In genomic region chr11:110993616-110994015, GRCm38 (mm10) we compare ENCODE assay signal across 10 mouse cellular contexts. TPM values are rescaled to one million over a fixed set of nuclear protein-coding genes. Genes with fewer than 3 reads are reported as not detected.
DNase-seq lines count a peak whose midpoint lies in the region; ATAC-seq and TF ChIP-seq lines count a peak whose summit lies in the region.
"Had no signal": no experiment of that assay in that cellular context is flagged by ENCODE, and none has a peak within 500 bp of the region (broad histone marks: within the 10 kb centered on the region; RNA-seq: fewer than 3 reads in every experiment).

No protein-coding gene starts in this region.

- no peaks in the 10 kb centered on the region for H3K36me3 ChIP-seq in lung, embryonic 16.5 days (ENCODE audit: control insufficient read depth, insufficient read depth, low read length)
- no peaks in the 10 kb centered on the region for H3K36me3 ChIP-seq in splenic B cell, adult 2 months (ENCODE audit: control insufficient read depth, insufficient read depth, low read length, poor library complexity, severe bottlenecking)
- no peaks in the 10 kb centered on the region for H3K36me3 ChIP-seq in hindbrain, embryonic 13.5 days

- no peaks in the 10 kb centered on the region for H3K4me1 ChIP-seq in cortical plate, adult 2 months (ENCODE audit: control insufficient read depth, insufficient read depth, low read length)
- H3K4me1 ChIP-seq in lung, embryonic 16.5 days (replicated peaks; ENCODE audit: control insufficient read depth, insufficient read depth, low read length): no peaks in the 10 kb centered on the region
- H3K4me1 ChIP-seq in hindbrain, embryonic 13.5 days (replicated peaks): no peaks in the 10 kb centered on the region

- no peak for TF ChIP-seq POLR2A in cortical plate, adult 2 months (IDR thresholded peaks at IDR 0.05; ENCODE audit: extremely low read depth, insufficient read depth, low read length)

- peak; percentile 7 for DNase-seq in gastrocnemius, postnatal 25 days
- DNase-seq in gastrocnemius, adult 18-20 months (ENCODE audit: low spot score): no peak
- peak; percentile 68 for DNase-seq in splenic B cell, adult 2 months (ENCODE audit: low read depth, low spot score)
- DNase-seq in c-Kit-positive CD71-positive TER-119-positive erythroid progenitor cells, embryonic 14.5 days (ENCODE audit: low spot score): no peak
- DNase-seq: cerebellum, postnatal 10 days had no signal

- H3K9ac ChIP-seq in lung, embryonic 16.5 days (ENCODE audit: low read length): no peak overlapping the region
- no peak overlapping the region for H3K9ac ChIP-seq in hindbrain, embryonic 13.5 days

- no peaks in the 10 kb centered on the region for H3K9me3 ChIP-seq in lung, embryonic 16.5 days (ENCODE audit: control insufficient read depth, low read length)
- H3K9me3 ChIP-seq in hindbrain, embryonic 13.5 days: no peaks in the 10 kb centered on the region

- 41% methylated on average over 4 of the region's 4 CpGs for WGBS in lung, embryonic 16.5 days
- 81% methylated on average over 4 of the region's 4 CpGs for WGBS in hindbrain, embryonic 13.5 days

- H3K27me3 ChIP-seq in lung, embryonic 16.5 days (ENCODE audit: control insufficient read depth, insufficient read depth, low read depth, low read length): no peaks in the 10 kb centered on the region
- no peaks in the 10 kb centered on the region for H3K27me3 ChIP-seq in splenic B cell, adult 2 months (ENCODE audit: control insufficient read depth, insufficient read depth, low read length, poor library complexity, severe bottlenecking)
- no peaks in the 10 kb centered on the region for H3K27me3 ChIP-seq in hindbrain, embryonic 13.5 days

- peak; percentile 60; the same call in 1 of the 2 replicates for ATAC-seq in lung, embryonic 16.5 days (ENCODE audit: low read depth)
- ATAC-seq in hindbrain, embryonic 13.5 days (ENCODE audit: low FRiP score): no peak
- ATAC-seq in megakaryocyte-erythroid progenitor cell, adult 5-6 weeks (replicated peaks; ENCODE audit: low FRiP score, low TSS enrichment, poor library complexity, severe bottlenecking): no peak
- ATAC-seq: intestine, postnatal 0 days had no signal

- no peak overlapping the region for H3K4me3 ChIP-seq in cortical plate, adult 2 months (ENCODE audit: insufficient read depth, low read length)
- H3K4me3 ChIP-seq in lung, embryonic 16.5 days (ENCODE audit: low read length): no peak overlapping the region
- no peak overlapping the region for H3K4me3 ChIP-seq in hindbrain, embryonic 13.5 days

- H3K27ac ChIP-seq in cortical plate, adult 2 months (ENCODE audit: insufficient read depth, low read length): 0 out of 2 replicates have a peak overlapping the region, but pooled peaks have one; percentile 61
- 0 out of 2 replicates have a peak overlapping the region, but pooled peaks have one; percentile 7 for H3K27ac ChIP-seq in lung, embryonic 16.5 days (ENCODE audit: low read length)
- no peak overlapping the region for H3K27ac ChIP-seq in hindbrain, embryonic 13.5 days

- no peak for TF ChIP-seq CTCF in cortical plate, adult 2 months (IDR thresholded peaks at IDR 0.05; ENCODE audit: extremely low read depth, insufficient read depth, low read length)

- no peak overlapping the region for H3K4me2 ChIP-seq in lung, embryonic 16.5 days (ENCODE audit: low read depth, low read length)
- H3K4me2 ChIP-seq in hindbrain, embryonic 13.5 days: no peak overlapping the region

RNA-seq across cellular contexts. Expression of gene Kcnj16, which starts 25.8 kb away (rescaled TPM):
- not detected for total RNA-seq in gastrocnemius, postnatal 25 days (2021)
- total RNA-seq in gastrocnemius, adult 18-20 months (2021): under 1 TPM in 1 of 2 experiments, not detected in 1; 0.46 TPM
- 16.8 and 17.0 TPM in 2 replicates for polyA plus RNA-seq in cortical plate, adult 2 months (2012; rRNA removed)
- not detected in 2 replicates for polyA plus RNA-seq in lung, embryonic 16.5 days (2015; fragmentation: Nextera tagmentation; extraction: Ambion mirVana)
- polyA plus RNA-seq in hindbrain, embryonic 13.5 days (2015; fragmentation: Nextera tagmentation; extraction: Ambion mirVana): 0.36 and 0.60 TPM in 2 replicates
- total RNA-seq in megakaryocyte-erythroid progenitor cell, adult 5-6 weeks (2014; fragmentation: Nextera tagmentation): not detected in 2 replicates
- not detected in 2 replicates for total RNA-seq in megakaryocyte-erythroid progenitor cell, adult 5-6 weeks (2017)

Comparison
In these comparisons a context has a peak if more than half of its experiments do, and no peak if none do; other contexts are left out.
1. DNase-seq: peak in gastrocnemius, postnatal 25 days (single experiment) and splenic B cell, adult 2 months (single experiment); none in gastrocnemius, adult 18-20 months (single experiment) and c-Kit-positive CD71-positive TER-119-positive erythroid progenitor cells, embryonic 14.5 days (single experiment).